Mouse (Mus musculus) ovary, postnatal 36 days (tissue): Measurements from ENCODE around the gene Rftn1.
"Not testable (repeated sequence)": the region's sequence is repeated elsewhere in the genome, so short reads cannot be mapped to it uniquely, and the experiment has no call there.

Experiments
- DNase-seq: peaks from one replicate; pipeline ENCODE4 v3.0.0; 2022; ENCODE audit warnings: low spot score, mixed read lengths

Rftn1 gene

DNA sequence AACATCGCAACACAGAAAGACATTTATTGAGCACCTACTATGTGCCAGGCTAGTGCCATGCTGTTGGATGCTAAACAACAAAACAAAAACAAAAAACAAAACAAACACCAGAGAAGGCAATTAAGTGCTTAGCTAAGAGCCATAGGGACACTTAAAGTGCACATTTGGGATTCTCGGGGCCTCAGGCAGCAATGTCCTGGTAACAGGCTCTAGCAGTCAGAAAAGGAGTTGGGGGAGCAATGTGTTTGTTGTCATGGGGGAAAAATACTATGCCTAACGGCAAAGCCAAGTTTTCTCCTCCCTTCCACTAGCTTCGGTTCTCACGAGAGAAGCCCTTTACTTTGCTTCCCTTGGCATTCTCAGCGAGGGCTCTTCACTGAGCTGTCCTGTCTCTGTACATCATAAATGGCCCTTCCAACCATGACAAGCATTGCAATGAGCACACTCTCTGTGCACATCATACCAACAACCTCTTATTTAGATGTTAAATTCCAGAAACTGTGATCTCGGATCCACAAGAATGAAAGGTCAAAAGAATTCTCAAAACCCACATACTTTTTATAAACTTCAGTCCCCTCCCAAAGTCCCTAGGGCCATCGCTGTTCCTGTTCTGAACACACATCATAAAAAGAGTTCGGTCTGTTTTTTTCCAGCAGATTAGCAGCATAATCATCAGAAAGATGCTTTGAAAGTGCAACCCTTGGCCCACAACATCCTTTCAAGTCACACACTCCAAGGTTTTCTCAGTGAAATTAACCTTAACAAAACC is 63.2 kb downstream of the Rftn1 start:
- DNase-seq: no peak

DNA sequence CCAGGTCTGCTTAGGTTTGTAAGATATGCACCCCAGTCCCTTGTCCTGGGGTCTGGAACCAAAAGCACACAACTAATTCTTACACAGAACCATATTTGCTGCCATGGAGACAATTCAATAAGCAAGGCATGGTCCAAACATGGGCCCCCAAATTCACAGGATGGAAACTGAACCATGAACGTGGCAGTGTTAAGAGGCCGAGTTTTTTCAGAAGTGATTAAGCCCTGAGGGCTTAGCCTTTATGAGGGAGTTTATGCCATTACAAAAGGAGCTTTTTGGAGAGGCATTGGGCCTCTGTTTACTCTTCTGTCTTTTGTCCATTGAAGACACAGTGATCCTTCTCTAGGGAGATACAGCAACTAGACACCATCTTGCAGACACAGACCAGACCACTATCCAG is 63.9 kb downstream of the Rftn1 start:
- no peak for DNase-seq

DNA sequence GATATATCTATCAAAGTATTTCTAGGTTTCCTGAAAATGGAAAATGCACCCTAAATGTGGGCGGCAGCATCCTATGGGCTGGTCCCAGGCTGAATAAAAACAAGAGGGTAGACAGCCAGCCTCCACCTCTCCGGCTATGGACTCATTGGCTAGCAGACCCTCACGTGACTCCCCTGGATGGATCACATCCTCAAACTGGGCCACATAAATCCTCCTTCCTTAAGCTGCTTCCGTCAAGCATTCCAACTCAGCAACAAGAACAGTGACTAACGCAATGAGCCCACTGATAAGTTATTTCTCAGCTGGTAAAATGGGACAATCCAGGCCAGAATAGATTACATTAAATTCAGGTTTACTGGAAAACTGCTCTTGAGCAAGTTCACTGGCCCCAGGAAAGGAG is 64.6 kb downstream of the Rftn1 start:
- no peak for DNase-seq

DNA sequence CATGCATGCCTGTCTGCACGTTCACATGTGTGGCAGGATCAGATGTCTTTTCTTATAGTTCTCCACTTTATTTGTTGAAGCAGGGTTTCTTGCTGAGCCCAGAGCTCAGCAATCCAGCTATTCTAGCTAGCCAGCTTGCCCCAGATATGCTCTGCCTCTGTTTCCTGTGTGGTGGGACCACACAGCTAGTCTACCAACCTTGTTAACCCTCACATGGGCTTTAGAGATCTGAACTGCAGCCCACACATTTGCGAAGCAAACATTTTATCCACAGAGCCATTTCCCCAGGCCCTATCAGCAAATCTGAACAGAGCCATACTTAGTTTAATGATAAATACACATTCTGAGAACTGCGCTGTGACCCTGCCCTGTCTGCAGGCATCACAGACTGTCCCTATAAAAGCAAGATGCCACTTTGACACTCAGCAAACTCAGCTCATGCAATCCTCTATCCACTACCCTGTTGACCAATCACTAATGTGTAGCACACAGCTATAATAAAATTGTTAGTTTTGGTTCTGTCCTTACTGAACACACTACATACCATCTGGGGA is 65.2 kb downstream of the Rftn1 start:
- no peak for DNase-seq

DNA sequence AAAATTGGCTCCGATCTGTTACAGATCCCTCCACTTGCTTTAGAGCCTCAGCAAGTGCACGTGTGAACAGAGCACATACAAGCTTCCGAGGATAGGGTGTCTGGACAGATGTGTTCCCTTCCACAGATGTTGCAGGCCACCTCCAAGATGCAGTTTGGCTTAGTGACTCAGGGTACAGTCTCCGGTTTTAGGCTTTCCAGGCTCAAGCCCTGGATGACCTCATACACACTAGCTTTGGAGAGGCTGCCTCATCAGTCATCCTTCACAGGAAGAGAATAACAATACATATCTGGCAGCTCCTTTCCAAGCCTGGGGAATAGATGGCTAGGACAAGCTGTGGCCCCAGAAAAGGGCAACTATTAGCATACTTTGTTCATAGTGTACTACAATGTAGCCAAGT is 65.8 kb downstream of the Rftn1 start:
- no peak for DNase-seq

DNA sequence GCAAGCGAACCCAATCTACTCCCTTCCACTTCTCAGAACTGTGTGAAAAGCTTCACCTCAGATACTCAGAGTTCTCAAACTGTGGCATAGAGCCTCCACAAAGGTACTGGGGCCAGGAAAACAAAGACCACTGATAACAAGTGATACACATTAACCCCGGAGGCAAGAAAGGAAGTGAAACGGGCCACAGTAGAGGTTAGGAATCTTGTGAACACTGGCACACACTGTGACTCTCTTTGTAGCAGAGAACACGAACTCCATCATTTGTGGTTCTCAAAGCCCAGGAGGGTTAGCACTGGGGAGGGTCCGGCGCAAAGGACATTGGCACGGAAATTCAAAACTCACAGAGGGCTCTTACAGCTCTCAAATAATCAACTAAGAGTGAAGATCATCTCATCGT is 67.9 kb downstream of the Rftn1 start:
- DNase-seq: no peak

DNA sequence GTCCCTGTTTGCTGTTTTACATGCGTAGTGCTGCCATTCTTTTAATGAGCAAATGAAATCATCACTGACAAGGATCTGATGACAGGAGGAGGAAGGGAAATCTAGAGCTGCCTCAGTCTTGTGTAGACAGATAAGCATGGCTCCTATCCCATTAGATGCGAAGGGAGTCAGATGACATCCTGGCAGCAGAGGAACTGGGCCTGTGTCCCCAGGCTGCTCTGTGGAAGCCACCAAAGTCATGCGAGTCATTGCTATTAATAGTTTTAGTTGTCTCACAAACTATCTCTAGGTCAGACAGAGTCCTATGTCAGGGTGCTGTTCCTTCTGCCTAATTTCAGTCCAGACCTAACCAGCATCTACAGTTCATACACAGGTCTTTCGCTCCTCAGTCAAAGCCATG is 70.4 kb downstream of the Rftn1 start:
- DNase-seq: no peak

DNA sequence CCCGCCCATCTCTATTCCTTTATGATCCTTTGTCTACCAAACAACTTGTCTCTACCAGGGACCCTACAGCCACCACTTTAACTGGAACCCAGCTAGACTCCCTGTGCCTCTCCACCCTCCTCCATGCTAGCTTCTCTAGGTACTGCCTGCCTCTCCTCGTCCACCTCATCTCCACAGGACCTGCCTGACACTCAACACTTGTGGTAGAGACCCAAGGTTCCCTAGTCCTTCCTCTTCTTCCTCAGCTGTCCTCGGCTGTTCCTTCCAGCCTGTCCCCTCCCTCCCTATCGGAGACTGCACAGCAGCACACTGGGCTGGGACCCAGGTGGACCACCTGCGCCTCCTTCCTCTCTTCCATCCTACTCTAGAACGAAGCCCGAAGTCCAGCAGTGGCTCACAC is 73.0 kb downstream of the Rftn1 start:
- no peak for DNase-seq

DNA sequence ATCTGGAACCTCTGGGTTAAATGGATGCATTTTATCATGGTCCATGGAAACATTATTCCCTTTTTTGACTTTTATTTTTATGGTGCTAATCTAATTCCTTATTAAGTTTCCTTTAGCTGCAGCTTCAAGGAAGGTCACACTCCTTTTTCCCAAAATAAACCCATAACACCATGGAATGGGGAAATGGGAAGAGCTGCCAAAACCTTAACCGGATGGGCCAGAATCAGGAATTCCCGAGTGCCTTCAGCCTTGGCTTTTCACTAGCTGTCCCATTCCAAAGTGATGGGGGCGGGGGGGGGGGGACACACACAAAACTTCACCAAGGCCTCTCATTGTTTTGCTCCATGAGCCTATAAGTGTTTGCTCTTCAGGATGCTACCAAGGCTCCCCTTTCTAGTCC is 73.5 kb downstream of the Rftn1 start:
- no peak for DNase-seq

DNA sequence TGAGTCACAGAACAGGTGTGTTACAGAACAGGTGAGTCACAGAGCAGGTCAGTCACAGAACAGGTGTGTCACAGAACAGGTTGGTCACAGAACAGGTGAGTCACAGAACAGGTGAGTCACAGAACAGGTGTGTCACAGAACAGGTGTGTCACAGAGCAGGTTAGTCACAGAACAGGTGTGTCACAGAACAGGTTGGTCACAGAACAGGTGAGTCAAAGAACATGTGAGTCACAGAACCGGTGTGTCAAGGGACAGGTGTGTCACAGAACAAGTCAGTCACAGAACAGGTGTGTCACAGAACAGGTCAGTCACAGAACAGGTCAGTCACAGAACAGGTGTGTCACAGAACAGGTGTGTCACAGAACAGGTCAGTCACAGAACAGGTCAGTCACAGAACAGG is 74.1 kb downstream of the Rftn1 start:
- not testable (repeated sequence) for DNase-seq

DNA sequence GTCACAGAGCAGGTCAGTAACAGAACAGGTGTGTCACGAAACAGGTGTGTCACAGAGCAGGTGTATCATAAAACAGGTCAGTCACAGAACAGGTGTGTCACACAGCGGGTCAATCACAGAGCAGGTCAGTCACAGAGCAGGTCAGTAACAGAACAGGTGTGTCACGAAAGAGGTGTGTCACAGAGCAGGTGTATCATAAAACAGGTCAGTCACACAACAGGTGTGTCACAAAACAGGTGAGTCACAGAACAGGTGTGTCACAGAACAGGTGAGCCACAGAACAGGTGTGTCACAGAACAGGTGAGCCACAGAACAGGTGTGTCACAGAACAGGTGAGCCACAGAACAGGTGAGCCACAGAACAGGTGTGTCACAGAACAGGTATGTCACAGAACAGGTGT is 74.8 kb downstream of the Rftn1 start:
- not testable (repeated sequence) for DNase-seq

DNA sequence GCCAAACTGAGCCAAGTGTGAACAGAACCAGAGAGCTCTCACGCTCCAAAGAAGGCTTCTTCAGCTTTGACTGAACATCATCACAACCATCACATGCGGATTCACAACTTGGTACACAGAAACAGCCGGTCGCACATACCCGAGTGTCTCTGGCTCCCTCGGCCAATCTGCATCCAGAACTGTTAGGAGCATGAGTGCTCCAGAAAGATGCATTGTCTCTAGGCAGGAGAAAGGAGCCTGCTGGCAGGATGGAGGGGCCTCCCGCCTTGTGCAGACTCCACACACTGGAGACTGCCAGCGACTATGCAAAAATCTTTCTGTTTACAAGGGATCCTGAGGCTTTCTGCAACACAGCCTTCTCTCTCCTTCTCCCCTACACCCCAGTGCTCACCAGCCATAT is 75.8 kb downstream of the Rftn1 start:
- DNase-seq: no peak

DNA sequence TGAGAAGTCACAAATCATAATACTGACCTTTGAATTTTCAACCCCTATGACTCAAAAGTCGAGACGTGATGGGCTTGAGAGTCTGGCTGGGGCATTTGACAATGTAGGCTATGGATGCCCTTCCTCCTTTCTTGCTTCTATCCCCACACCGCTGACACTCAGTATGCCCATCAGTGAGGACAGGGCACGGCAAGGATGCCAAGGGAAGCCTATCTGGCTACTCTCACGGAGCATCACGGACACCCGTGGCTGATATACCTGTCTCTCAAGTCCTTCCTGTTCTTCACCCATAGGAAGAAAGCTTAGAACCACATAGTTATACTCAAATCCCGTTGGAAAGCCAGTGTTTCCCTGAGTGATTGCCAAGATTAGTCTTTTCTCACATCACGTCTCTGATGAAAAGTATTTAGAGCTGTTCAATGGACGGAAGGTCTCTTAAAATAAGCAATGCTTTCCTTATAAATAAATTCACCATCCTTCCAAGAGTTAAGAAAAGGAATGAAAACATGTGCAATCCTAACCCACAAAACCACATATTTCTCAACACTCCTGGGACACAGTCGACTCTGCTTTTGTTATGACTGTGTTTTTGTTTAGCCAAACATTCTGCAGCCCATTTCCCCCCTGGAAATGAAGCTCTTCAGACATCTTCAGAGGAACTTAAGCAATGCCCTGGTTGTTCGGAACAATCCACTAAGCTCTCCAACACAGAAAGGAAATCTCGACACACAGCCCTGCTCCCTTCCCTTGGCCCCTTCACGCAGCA is 79.6 kb downstream of the Rftn1 start:
- DNase-seq: no peak

DNA sequence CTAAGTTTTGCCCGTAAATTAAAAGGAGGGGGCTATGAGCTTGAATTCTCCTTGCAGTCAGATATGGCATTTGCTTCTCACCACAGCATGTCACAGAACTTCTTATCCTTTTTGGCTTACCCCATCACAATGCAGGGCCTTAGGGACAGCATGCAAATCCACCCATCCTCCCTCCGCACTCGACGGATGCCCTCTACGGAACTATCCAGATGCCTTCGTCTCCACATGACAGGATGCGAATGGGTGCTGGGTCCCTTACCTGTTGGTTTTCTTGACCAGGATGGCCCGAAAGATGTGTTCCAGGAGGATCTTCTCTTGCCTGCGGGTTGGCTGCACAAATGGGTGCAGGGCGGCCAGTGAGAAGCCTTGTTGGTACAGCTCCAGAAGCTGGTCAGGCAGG is 83.7 kb downstream of the Rftn1 start:
- DNase-seq: no peak

DNA sequence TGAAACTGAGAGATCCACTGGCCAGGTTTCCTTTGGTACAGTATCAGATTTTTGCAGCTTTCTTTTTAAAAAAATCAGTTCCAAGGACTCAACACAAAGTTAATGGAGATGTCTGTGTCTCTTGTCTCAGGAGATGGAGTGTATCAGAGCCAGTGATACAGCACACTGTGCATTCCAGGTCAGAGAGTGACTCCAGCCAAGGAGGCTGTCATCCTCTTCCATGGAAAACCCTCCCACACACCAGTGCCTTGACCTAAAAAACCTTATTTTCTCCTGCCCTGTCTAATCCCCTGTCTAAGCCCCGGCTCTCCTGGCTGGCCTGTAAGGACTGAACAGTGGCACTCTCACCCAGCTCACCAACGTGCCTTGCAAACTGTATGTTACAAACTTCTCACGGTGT is 86.3 kb downstream of the Rftn1 start:
- no peak for DNase-seq

DNA sequence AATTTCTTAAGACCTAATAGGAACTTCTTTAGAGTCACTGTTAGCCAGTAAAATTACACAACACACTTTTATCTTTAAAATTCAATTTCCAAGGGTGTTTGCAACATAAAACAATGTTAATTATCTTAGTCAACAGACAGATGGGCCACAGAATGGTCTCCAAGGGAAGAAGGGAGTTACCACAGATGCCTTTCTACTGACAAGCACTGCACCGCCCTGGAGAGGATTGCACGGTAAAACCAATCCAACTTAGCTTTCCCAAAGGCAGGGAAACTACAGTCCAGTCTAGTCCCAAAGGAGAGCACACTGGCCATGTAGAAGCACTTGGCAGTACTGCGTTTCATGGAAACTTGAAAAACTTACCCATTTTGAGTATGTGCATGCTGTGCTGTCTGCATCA is 89.1 kb downstream of the Rftn1 start:
- no peak for DNase-seq

DNA sequence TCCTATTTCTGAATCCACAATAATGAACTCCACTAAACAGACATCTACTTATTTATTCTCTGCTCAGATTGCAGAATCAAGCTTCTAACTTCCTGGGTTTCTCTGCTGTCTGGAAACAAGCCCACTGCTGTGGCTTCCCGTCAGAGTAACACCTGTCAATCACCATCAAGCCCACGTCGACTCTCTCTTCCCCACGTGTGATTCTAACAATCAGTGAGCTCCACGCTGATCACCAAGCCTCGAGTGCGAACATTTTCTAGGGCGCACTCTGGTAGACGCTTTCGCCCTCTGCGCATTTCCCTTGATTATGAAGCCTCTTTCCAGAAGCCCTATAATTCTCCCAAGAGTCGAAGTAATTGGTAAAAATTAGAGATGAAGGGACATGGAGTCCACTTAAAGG is 90.4 kb downstream of the Rftn1 start:
- DNase-seq: no peak

DNA sequence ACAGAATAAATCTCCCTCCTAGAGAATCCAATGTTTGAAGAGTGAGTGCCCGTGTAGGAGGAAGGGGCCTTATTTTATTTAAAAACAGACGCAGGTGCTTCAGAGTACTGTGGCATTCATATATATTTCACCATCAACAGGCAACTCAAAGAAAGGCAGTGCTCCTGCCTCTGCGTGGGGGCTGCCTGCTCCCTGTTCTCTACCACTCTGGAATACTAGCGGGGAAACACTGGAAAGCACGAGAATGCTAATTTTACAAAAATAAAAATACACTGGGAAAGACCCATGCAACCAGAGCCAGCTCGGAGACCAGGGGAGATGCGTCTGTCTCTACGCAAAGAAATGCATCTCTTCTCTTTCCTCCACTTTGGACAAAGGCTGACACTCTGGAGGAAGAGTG is 91.1 kb downstream of the Rftn1 start:
- no peak for DNase-seq

DNA sequence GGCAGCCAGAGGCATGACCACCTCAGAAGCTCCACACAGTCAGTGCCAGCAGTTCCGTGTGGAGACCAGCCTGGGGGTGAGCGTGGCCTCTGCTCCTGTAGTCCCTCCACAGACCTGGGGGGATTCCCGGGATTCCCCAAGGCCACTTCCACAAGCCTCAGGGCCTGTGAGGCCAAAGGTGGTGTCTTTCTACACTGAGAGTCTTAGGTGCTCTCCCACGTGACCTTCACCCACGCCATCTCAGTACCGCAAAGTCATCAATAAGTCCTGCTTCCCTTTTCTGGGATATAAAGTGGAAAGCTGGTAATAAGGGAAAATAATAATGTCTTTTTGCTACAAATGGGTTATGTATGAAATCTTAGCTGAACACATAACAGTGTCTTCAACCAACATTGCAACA is 92.2 kb downstream of the Rftn1 start:
- DNase-seq: no peak

DNA sequence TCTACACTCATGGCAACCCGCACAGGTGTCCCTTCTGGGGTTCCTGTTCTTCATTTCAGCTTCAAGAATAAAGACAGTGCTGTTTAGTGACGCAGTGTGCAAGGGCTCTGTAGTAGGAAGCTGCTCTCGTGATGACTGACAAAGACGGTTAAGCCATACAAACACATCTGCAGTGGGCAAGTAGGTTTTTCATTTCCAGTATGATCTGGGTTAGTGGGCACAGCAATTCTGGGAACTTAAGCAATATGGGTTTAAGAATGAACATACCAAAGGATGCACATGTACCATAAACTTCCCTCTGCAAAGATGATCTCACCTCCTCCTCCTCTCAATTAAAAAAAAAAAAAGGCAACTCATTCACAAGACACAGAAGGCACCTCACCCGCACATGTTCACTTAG is 92.6 kb downstream of the Rftn1 start:
- DNase-seq: no peak

DNA sequence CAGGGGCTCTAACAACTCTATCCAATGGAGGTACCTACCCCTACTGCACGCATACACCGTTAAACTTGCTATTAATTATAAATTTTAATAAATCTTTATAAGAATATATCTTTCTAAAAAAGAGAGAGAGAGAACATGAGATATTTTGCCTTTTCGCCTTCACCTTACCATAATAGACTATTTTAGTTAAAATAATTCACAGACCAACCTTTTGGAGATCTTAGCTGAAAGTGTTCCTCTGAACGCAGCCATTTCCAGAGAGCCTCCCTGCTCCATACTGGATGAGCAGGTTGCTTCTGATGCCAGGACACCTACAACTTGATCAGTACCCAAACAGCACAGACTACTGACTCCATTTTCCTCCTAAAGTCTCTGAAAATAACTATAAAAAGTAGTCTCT is 94.2 kb downstream of the Rftn1 start:
- no peak for DNase-seq

DNA sequence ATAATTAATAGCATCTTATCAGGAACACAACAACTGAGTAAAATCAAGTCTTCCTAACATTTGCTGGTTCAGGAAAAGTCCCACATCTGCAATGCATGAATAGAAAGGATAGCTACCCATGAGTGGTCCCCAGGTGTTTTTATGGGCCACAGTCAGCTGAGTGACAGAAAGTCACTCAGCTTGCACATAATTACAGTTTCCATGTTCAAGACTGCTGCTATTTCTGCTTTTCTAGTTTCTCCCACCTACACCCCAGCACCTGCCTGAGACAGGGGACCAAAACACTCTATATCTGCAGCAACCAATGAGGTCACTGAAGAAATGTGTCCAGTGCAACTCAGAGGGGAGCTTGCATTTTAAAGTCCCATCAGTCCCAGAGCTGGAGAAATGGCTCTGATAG is 95.9 kb downstream of the Rftn1 start:
- DNase-seq: no peak

DNA sequence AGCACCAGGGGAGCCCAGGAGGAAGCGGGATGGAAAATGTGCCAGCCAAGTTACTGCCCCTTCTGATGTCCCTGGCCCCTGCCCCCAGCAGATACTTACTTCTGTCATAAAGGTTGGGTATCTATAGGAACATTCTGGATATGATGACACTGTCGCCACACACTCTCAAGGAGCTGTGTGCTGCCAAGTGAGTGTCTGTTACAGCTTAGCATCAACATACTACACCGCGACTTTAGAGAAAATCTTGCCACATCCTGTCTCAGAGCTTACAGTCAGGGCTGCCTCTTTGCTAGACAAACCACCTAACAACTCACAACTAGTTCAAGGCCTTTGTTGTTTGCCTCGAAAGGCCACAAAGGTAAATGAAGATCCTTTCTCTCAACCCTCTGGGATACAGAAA is 96.4 kb downstream of the Rftn1 start:
- DNase-seq: no peak

DNA sequence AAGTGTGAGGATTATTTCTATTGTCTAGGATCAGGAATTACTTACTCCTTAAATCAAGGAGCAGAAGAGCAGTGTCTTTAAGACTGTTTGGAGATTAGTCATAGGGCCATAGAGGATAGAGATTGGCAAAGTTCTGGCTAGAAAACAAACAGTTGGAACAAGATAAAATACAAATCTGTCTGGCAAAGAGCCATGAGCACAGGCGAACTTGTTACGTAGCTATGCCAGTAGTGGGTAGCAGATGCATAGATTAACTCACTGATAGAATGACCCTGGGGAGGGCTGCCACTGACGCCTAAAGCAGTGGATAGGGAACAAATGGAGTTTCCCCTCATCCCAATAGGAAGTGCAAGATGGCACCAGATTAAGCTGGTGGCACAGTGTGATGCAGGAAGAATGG is 97.1 kb downstream of the Rftn1 start:
- no peak for DNase-seq
